Mouse (Mus musculus) naive thymus-derived CD4-positive, alpha-beta T cell, adult 2 months (primary cell): ENCODE results near the gene Pnpla8.
"Not testable (repeated sequence)": the region's sequence is repeated elsewhere in the genome, so short reads cannot be mapped to it uniquely, and the experiment has no call there.

ENCODE experiments used
- DNase-seq: peaks from one replicate; pipeline ENCODE4 v3.0.0-alpha.2; 2011; ENCODE audit warnings: low read depth

Gene Pnpla8

GRCm38 (mm10) chr12:44269311-44269831 lies 48.2 kb downstream of the Pnpla8 start:
- peak; percentile 86 for DNase-seq

DNA sequence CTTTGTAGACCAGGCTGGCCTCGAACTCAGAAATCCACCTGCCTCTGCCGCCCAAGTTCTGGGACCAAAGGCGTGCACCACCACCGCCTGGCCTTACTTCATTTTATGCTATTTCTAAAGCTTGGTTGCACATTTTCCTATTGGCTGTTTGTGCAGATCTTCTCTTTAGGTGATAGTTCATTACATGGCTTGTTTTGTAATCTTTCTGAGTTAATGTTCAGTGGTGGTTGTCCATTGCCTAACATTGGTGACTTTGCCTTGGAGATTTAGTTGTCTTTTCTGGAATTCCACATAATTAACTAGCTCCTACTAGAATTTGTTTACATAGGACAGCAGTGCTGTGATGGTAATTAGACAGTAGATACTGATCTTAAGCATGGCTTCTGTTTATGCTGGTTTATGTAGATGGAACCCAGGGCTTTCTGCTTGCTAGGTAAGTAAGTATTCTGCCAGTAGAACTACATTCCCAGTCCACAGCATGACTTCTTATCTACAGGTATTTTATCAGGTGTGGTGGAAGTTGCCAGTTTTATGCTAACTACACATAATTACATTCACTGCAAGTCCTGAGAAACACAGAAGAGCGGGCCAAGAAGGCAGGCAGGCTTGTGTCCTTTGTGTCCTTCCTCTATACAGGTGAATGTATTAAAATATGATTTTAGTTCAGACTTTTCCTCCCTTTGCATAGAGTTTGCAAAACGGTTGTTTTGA lies 53.1 kb downstream of the Pnpla8 start:
- DNase-seq: no peak

- not testable (repeated sequence) for DNase-seq
Observed at GRCm38 (mm10) chr12:44280147-44280546, 59.0 kb downstream of the Pnpla8 start.

DNA sequence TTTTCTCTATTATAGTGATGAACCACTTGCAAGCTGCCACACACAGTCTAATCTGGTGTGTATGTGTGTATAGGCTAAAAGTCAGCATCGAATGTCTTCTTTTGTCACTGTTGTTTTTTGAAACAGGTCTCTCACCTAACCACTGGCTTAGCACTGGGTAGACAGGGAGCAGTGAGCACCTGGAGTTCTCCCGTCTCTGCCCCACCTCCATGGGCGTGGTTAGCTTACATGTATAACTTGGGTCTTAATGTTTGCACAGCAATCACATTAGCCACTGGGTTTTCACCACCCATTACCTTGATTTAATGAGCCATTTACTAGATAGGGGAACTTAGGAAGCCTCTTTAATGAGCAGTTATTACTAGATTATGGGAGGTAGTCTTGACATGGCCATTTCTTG lies 60.4 kb downstream of the Pnpla8 start:
- DNase-seq: no peak

- DNase-seq: no peak
Observed at GRCm38 (mm10) chr12:44283378-44283777, 62.2 kb downstream of the Pnpla8 start.

DNA sequence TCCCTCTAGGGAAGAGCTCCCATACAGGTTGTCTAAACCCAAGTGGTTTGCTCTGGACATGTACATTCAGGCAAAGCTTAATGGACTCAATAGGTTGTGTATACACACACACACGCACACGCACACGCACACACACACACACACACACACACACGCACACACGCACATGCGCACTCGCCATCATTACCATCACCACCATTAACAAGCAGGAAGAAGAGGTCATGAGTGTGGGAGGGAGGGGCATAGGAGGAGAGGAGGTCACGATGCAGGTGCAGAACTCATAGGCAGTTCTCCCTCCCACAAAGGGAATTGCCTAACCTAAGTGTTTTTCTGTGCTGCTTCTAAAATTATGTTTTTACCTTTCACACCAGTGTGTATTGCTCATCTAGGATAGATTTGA lies 65.8 kb downstream of the Pnpla8 start:
- DNase-seq: no peak

GRCm38 (mm10) chr12:44292281-44292680 lies 71.1 kb downstream of the Pnpla8 start:
- DNase-seq: peak; percentile 80

DNA sequence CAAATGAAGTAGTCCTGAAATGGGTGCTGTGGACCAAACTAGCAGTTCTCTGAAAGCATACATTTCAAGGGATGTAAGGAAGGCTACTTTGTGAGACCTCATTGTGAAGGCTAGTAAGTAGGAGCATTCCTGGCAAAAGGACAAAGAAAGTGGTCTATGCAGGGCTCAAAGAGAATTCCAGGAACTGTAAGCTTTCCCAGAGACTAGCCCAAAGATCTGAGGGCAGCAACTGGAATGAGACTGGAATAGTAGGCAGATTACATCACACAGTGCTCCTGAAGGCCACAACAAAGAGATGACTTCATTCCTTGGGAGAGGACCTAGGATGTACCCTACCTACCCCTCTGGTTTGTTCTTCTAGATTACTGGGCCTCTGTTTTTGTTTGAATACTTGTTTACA lies 79.6 kb downstream of the Pnpla8 start:
- no peak for DNase-seq

DNA sequence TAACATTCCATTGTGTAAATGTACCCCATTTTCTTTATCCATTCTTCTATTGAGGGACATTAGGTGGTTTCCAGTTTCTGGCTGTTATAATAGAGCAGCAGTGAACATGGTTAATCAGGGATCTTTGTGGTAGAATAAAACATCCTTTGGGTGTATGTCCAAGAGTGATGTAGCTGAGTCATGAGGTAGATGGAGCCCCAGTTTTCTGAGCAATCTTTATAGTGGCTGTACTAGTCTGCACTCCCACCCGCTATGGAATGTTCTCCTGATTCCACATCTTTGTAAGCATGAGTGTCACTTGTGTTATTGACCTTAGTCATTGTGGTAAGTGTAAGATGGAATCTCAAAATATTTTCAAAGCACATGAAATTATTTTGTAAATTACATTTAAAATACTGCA lies 82.8 kb downstream of the Pnpla8 start:
- no peak for DNase-seq

- DNase-seq: no peak
Observed at GRCm38 (mm10) chr12:44304869-44305268, 83.7 kb downstream of the Pnpla8 start.

DNA sequence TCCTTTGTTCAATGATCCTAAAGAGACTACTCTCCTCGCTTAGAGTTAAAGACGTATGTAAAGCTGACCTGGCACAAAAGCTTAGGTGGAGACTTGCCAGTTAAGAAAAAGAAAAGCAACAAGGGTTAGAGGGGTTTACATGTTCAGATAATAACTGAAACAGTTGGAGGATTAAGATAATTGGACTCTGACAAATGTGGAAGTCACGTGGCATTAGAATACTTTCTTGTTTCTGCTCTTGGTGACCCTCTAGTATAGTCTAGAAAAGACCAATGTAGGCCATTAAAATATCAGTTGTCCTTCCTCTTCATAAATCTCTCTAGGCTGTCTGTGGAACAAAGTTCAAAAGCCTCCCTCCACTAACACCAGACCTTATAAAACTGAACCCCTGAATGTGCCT lies 87.1 kb downstream of the Pnpla8 start:
- no peak for DNase-seq

DNA sequence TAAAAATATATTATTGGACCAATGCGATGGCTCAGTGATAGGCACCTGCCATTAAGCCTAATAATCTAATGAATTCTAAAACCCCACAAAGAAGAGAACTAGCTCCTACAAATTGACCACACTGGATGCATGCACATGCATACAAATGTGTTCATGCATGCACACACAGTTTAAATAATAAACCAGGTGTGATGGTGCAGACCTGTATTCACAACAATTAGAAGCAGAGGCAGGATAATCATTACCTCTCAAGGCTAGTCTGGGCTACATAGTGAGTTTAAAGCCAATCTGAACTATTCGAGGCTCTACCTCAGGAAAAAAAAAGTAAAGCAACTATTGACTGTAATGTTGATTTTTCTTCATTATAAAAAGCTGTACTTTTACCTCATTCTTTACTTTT lies 94.0 kb downstream of the Pnpla8 start:
- no peak for DNase-seq

GRCm38 (mm10) chr12:44325091-44325490 lies 103.9 kb downstream of the Pnpla8 start:
- no peak for DNase-seq

- DNase-seq: no peak
Observed at GRCm38 (mm10) chr12:44327452-44327851, 106.3 kb downstream of the Pnpla8 start.

GRCm38 (mm10) chr12:44328381-44329315 lies 107.5 kb downstream of the Pnpla8 start, which contains the start of gene Nrcam:
Gene Nrcam, plus strand, starts transcription at chr12:44328885.
- DNase-seq: no peak

- no peak for DNase-seq
Observed at GRCm38 (mm10) chr12:44329316-44330215, 108.4 kb downstream of the Pnpla8 start.

DNA sequence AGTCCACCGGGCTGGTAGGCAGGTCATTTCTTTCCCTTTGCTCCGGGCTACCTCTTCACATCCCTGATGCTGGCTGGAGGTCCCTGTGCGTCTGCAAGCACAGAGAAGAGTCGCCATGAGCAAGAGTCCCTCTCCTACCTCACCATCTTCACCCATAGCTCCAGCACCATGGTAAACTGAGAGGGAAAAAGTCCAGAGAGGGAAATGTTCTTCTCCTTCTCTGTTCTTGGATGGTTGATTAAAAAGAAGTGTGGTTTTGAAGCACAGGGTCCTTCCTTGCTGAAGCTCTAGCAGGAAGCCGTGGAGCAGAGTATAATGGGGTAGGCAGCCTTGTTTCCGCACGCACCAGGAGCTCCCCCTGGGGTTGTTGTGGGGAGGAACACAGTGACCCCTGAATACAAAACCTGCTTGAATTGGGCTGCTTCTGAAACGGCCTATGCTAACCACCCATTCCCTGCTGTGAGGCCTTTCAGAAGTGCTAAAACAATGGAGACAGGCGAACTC lies 109.1 kb downstream of the Pnpla8 start:
- DNase-seq: no peak

- no peak for DNase-seq
Observed at GRCm38 (mm10) chr12:44337136-44337640, 116.0 kb downstream of the Pnpla8 start.

GRCm38 (mm10) chr12:44338195-44338622 lies 117.0 kb downstream of the Pnpla8 start:
- no peak for DNase-seq

GRCm38 (mm10) chr12:44344075-44344474 lies 122.9 kb downstream of the Pnpla8 start:
- no peak for DNase-seq

- no peak for DNase-seq
Observed at GRCm38 (mm10) chr12:44345251-44345650, 124.1 kb downstream of the Pnpla8 start.
